Mouse (Mus musculus): ENCODE measurements at regions not wholly inside any gene's neighbourhood (a gene's known extent, or its start where the extent isn't known, plus 50 kb on each side); places are given as distances from the start of the nearest gene placed in this dataset.

DNA sequence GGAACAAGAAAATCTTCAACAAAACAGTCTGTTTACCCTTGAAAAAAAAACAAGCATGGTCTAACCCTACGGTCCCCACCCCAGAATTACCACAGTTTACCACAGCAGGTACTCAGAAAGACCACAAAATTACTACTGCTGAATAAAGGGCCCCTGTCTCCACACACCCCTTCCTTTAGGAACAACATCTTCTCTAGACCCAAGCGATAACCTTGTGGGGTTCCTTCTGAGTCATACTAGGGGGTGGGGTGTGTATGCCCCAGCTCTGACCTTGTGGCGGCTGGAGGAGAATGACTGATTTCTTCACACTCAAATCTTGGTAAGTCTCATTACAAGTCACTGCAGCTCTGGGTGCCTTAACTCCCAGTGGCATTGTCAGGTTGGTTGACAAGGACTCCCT, 151.8 kb upstream of the Klf3 start:
- no peak for DNase-seq (ENCODE audit: low spot score)

DNA sequence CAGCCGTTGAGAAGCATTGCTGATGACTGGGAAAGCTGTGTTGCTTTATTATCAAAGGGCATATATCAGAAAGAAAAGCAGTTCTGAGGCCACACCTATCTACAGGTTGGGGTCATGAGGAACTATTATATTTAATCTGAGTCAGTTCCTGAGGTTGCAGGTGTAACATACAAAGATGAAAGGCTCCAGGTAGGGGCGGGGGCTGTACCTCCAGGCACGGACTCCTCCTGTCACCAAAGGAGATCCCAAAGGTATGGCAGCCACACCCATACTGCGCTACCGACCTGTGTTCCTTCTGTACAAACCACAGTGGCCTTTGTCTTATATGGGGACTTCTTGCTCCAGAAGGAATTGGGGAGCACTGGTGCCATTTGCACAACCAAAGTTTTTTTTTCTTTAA, 149.4 kb upstream of the Klf3 start:
- no peak for DNase-seq (ENCODE audit: low spot score)

DNA sequence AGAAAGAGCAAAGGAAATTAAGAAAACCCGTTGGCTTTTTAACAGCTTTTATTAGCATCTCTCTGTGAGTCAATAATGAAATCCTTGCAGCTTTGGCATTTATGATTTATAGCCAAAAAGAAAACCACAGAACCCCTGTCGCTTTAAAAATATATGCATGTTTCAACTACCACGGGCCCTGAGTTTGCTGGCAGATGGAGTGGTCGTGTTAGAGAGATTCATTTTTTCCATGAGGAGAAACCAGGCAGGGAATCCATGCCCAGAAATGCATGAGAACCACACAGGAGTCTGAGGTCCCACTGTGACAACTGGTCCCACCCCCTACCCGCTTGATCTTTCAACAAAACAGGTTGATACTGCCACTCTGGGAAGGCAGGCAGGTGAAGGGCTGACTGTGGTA, 147.9 kb upstream of the Klf3 start:
- DNase-seq (ENCODE audit: low spot score): no peak

DNA sequence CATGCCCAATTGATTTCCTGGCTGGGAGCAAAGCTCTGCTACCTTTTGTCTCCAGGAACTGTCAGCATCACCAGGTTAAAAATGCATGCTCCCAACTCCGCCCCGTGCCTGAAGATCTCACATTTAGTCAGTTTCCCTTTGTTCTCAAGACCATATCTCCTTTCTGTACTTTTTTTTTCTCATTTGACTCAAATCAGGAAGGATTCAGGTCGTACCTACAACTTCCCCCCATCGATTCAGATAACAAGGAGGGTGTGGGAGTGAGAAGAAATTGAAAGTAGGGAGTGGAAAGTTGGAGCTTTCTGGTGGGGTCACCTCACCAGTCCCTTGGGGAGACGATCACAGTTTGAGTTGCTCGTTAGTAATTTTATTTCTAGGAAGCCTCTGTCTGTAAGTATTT, 141.2 kb upstream of the Klf3 start:
- no peak for DNase-seq (ENCODE audit: low spot score)

DNA sequence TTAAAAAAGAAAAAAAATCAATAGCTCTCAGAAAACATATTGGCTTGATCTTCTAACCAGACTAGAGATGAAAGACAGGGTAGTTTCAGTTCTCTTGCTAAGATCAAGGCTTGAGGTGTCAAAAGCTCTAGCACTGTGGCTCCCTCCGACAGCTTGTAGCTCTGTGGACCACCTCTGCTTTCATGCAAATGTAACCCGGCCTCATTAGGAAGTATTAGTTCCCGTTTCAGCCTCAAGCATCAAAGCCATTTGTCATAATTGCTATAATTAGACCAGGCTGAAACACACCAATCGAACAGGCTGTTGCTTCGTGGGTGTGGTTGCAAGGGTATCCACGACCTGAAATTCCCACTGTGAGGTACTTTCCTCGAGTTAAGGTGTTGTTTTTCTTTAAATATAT, 140.7 kb upstream of the Klf3 start:
- no peak for DNase-seq (ENCODE audit: low spot score)

DNA sequence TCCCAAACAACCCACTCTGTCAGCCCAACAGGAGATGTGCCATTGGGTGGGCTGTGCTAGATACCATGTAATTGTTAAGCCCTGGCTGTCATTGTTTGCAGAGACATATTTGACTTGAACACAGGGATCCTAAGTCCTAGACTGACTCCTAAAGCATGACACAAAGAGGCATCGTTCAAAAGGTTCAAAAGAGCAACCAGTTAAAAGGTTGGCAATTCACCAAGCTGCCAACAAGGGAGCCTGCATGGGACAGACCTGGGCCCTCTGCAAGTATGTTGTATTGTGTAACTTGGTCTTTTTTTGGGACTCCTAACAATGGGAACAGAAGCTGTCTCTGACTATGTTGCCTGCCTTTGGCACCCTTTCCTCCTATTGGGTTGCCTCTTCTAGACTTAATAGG, 139.4 kb upstream of the Klf3 start:
- no peak for DNase-seq (ENCODE audit: low spot score)

DNA sequence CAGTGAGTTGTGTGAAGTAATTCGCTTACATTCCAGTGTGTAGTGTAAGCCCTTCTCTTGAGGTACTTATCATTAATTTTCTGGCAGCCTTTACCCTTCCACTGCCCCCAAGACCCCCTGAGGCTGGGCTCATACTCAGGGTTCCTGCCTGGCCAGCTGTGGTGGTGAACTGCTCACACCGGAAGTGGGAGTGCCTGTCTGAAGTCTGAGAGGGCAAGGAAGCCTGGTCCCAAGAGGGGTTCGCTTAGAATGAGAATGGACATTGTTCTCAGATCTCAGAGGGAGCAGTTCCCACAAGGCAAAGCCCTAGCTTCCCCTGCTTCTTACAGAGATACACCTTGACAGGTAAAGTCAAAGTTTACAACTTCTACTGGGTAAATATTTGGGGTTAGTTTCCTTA, 138.1 kb upstream of the Klf3 start:
- no peak for DNase-seq (ENCODE audit: low spot score)

DNA sequence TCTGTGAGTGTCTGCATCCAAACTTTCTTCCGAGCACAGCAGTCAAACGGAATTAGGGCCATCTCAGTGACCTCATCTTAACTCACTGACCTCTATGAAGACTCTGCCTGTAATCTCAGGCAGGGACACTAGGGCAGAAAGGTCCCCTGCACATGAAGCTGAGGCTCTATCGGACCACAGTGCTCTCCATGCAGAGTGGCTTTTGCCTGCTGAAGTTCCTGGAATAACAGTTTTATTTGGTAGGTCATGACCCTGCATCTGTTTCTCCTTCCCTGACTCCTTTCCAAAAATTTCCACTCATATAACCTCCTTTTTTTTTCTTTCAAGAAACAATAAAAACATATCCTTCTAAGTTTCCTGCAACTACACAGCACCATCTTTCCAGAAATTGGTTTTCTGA, 136.9 kb upstream of the Klf3 start:
- no peak for DNase-seq (ENCODE audit: low spot score)

DNA sequence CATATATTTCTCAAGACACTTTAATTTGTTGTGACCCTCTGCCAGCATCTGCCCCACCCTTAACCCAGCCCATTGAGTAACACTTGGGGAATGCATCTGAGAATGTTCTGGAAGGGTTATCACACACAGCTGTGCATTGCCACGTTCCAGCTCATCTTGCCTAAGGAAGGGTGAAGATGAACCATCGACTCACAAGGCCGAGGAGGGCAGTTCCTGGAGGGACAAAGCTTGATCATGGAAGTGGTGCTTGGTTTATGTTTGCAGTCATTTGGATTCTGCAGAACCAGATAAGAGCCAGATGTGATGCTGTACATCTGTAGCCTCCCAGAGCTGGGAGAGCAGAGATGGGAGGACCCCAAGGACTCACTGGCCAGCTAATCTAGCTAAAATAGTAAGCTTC, 136.1 kb upstream of the Klf3 start:
- no peak for DNase-seq (ENCODE audit: low spot score)

DNA sequence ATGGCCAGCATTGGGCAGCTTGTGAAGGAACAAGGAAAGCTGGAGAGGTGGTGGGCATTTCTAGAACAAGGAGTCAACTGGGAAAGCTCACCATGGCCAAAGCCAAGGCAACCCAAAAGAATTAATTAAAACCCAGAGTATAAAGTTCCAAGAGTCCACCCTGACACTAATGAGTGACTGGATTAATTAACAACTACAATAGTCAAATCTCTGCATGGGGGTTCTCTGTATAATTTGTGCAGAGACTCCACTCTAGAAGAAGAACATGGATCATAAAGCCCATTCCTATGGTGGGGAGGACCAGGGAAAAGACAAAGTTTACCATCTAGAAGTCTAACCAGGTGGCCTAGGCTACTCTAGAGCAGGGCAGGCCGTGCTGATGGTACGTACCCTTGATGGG, 129.3 kb upstream of the Klf3 start:
- DNase-seq (ENCODE audit: low spot score): no peak

DNA sequence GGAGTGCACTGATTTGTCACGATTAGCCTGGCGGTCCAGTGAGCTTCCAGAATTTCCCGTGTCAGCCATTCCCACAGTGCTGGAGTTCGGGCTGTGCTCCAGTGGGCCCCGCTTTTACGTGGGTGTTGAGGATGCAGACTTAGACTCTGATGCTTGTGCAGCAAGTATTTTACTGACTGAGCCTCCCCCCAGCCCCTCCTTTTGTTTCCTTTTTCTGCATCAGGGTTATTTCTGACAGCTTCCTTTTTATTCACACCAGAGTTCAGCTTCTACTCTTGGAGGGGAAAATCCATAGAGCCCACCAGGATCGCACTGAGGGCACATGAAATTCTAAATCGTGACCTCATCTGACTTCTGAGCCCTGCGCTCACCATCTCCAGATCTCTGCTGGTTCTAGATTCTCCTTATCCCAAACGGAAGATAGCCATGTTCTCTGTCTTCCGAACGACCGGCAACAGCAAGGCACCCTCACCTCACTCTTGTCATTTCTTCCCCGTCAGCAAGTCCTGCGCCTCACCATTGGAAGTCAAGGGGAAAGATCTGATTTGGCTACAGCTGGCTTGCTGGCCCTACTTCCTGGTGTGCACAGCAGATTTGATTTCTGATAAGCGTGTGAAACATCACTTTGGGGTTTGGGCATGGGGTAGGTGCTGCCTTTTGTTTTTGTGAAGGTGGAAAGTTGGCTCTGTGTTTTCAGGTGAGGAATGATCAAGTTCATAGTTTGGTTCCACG, 126.8 kb upstream of the Klf3 start:
- no peak for DNase-seq (ENCODE audit: low spot score)

DNA sequence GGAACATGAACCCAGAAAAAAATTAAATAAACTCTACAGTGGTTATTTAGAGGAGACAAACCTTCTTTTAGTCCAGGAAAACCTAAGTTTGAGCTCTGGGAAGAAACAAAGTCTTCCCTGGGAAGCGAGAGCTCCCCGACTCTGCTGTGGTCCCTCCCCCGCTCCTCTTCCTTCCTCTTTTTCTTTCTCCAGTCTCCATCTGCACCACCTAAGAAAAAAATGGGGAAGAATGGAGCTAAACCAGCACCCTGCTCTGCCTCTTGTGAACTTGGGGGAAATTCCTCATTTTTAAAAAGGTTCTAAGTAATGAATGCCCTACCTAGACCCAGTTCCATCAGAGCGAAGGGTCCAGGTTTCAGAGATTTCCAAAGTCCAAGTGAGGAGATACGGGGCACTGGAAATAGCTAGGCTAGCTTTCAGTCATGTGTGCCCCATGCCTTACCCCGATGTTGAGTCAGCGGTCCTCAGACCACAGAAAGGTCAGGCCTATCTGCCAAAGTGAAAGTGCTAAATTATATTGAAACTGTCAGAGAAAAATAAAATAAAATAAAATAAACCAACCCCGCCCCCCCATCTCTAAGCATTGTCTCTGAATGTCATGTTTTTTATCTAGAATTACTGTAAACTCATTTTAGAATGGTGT, 126.1 kb upstream of the Klf3 start:
- no peak for DNase-seq (ENCODE audit: low spot score)

DNA sequence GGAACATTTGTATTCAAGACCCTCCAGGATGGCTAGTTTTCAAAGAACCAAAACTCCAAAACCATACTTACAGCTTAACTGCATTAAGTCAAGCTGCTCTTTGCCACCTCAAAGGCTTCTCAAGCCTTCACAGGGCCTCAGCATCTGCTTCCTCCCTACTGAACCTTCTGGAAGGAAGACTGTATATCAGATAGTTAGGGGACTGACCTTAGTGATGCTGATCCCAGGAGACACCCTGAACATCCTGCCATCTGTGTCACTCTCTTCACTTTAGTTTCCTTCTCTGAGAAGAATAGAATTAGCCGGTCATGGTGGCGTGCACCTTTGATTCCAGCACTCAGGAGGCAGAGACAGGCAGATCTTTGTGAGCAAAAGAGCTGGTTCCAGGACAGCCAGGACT, 124.5 kb upstream of the Klf3 start:
- DNase-seq (ENCODE audit: low spot score): no peak

DNA sequence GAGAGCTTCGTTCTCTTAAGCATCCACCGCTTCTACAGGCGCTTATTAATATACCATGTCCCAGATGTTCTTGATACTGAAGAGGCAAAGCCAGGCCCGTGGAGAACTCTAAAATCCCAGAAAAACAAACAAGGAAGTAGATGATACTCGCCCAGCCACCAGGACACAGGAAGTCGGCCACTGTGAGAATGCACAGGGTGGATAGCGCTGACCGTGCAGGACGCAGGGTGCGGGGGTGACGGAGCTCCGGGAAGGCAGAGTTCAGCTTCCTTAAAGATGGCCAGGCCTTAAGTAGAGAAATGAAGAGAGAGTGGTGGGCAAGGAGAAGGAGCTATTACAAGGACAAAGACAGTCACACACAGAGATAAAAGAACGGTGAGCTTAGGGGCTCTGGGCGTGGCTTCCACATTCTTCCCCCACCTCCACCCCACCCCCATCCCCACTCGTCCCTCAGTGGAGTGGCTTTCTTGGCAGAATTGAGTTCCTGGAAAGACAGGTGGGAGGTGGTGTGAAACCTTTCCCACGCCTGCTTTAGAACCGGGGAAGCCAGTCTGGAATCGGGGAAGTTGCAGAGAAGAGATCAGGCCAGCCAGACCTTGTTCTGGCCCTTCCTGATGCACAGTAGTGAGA, 123.1 kb upstream of the Klf3 start:
- DNase-seq (ENCODE audit: low spot score): peak; percentile 29

DNA sequence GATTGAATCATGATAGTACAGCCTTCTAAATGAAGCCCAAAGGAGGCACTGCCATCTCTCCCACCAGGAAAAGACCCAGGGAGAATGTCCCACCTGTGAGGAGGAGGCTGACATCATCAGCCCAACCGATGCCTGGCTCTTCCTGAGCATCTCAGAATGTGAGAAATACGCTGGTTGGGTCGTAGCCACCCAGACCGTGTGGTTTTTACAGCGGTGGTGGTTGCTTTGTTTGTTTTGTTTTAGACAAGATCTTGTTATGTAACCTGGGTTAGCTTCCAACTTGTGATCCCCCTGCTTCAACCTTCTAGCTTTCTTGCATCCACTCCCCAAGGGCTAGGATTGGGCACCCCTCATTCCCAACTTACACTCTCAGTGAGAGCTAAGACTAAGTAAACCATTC, 122.0 kb upstream of the Klf3 start:
- no peak for DNase-seq (ENCODE audit: low spot score)

DNA sequence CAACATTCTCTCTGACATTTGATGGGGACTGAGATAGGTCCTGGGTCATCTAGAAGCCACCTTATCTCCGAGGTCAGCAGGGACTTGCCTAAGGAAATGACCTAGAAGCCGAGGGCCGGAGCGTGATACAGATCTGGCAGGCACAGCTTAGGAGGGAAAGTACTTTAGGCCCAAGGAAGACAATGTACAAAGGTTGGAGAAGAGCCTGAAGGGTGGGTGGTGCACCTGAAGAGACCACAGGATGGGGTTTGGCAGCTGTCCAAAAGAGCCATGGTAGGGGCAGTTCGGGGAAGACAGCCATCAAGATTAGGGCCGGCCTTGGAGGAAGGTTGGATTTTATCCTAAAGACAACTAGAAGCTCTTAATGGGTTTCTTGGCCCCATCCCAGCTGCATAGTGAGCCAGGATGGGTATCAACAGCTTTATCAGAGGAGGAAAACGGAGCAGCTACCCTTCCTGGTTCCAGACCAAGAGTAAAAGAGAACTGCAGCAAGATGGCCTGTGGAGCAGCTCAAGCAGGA, 120.8 kb upstream of the Klf3 start:
- no peak for DNase-seq (ENCODE audit: low spot score)

DNA sequence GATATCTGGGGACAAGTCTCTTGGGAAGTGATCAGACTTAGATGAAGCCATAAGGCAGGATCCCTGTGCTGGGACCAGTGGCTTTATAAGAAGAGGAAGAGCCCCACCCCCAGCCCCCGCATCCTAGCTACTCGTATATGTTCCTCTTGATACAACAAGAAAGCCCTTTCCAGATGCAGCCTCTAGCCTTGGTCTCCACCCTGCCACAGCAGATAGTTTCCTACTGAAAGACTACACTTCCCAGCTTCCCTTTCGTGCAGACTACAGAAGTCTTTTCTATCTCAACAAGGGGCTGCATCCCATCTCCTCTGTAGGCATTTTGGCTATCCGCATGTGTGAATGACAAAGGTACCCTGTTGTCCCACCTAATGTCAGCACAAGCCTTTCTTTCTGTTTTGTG, 119.8 kb upstream of the Klf3 start:
- DNase-seq (ENCODE audit: low spot score): no peak

DNA sequence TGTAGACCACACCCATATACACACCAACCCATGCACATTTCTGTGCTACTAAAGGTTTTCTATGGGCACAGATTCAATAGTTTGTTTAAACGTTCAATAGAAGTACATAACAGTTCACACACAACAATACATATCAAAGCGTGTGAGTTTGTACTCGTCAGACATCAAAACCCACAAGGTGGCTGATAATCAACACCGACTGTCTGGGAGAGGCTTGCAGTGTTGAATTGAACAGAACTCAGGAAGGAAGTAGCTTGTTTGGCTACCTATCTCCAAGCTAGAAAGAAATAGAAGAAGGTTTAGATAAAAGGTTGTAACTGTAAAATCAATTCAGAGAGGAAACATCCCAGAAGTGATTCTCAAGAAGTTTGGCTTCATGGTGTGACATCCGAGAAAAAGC, 118.9 kb upstream of the Klf3 start:
- no peak for DNase-seq (ENCODE audit: low spot score)

DNA sequence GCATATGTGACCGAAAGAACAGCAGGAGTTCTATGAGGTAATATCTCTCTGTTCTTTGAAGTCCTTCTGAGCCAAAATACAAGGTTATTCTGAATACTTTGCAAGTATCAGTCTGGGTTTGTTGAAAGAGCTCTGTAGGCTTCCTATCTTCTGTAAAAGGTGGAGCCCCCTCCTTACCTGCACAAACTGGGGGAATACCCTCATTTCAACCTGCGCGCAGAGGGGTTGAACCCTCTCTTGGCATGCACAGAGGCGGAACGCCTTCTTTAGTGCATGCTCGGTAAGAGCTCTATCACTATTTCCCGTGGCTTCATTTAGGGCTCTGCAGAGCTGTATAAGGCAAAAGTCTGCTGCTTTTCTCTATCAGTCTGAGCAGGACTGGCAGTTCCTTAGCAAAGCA, 113.0 kb upstream of the Klf3 start:
- DNase-seq (ENCODE audit: low spot score): no peak

DNA sequence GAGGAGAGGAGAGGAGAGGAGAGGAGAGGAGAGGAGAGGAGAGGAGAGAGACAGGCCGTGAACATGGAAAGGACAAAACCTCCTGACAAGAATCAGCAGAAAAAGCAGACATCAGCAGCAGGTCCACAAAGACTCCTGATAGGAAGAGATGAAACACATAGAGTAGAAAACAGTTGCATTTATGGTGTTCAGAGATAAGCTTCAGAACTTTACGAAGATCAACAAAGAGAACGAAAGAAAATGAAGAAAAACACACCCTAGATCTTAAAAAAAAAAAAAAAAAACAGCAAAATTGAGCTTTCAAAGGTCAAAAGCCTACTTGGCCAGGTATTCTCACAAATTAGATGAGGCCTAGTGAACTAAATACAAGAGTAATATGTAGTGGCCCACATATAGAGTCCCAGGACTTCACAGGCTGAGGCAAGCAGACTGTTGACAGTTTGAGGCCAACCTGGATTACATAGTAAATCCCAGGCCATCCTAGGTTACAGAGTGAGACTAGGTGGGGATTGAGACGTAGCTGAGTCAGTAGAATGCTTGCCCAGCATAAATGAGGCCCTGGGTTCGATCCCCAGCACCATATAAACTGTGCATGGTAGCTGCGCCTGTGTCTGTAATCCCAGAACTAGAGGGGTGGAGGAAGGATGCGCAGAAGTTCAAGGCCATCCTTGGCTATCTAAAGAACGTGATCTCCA, 111.6 kb upstream of the Klf3 start:
- DNase-seq (ENCODE audit: low spot score): no peak

DNA sequence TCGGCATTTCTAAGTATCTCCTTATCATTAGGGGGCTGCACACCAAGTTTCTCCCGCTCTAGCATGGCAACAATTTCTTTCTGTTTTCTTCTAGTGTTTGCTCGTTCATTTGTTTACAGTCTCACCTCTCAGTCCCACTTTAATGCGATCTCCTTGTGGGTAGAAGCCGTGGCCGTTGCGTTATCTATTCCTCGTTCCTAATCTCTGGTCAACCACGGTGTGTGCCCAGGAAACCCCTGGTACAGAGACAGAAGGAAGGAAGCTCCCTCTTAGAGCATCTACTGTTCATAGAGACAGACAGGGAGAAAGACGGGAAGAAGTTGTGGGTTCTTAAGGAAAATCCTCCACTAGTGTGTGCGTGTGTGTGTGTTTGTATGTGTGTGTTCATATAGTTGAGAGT, 110.9 kb upstream of the Klf3 start:
- DNase-seq (ENCODE audit: low spot score): no peak

DNA sequence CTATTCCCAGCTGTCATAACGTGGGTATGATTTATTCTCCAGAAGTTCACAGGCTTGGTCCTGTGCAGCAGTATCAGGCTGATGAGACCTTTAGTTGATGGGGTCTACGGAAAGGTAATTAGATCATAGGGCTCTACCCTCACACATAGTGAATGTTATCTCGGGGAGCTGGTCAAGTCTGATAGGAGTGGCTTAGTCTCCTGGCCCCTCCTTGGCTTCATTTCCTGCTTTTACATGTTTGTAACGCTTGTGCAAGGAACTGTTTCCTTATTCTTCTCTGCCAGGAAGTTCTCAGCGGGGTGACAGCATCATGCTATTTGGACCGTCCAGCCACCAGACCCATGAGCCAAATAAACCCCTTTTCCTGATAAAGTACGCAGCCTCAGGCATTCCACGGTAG, 109.6 kb upstream of the Klf3 start:
- DNase-seq (ENCODE audit: low spot score): no peak

DNA sequence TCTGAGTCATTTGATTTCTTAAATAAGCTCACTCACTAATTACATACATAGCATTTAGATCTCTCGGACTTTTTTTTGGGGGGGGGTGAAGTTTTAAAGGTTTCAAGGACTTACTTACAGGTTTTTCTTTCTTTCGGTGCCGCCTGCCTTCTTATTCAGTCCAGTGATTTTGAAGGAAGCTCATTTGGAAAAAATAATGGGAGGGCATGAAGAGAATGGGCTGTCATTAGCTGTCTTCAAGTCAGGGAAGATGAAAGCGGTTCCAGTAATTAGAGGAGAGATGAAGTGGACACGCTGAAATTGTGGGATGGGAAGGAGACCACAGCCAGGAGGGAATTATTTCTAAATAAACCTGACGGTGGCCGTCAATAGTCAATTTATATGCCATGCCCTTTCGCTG, 108.6 kb upstream of the Klf3 start:
- no peak for DNase-seq (ENCODE audit: low spot score)
